Mouse (Mus musculus) stomach, postnatal 0 days (tissue): ENCODE measurements around the gene Paxbp1. TPM values are rescaled to one million over a fixed set of nuclear protein-coding genes. Genes with fewer than 3 reads are reported as not detected.

Experiments used
- ATAC-seq: fragments of 200-750 bp; cut with Nextera tagmentation; 2 replicates; pipeline ENCODE4 v1.8.0; 2017; ENCODE audit not compliant: low FRiP score, low TSS enrichment
- DNase-seq: peaks from one replicate; pipeline ENCODE4 v3.0.0-alpha.2; 2016; ENCODE audit warnings: low spot score
- H3K27ac ChIP-seq: fragments of 300-500 bp; sonication (generic); replicated peaks from 2 replicates; pipeline ENCODE4 v1.5.1; 2014; ENCODE audit warnings: mild to moderate bottlenecking, control low read depth
- H3K27me3 ChIP-seq: fragments of 300-500 bp; sonication (generic); 2 replicates; pipeline ENCODE4 v1.6.1; 2014; ENCODE audit warnings: low read length; ENCODE audit not compliant: control insufficient read depth, insufficient read depth
- H3K36me3 ChIP-seq: fragments of 300-500 bp; sonication (generic); 2 replicates; pipeline ENCODE4 v1.6.1; 2014; ENCODE audit warnings: low read length, mixed read lengths; ENCODE audit not compliant: control insufficient read depth, insufficient read depth
- H3K4me1 ChIP-seq: fragments of 300-500 bp; sonication (generic); replicated peaks from 2 replicates; pipeline ENCODE4 v1.6.1; 2014; ENCODE audit warnings: antibody characterized with exemption; ENCODE audit not compliant: control insufficient read depth, insufficient read depth
- H3K4me2 ChIP-seq: fragments of 300-500 bp; sonication (generic); replicated peaks from 2 replicates; pipeline ENCODE4 v1.6.1; 2014; ENCODE audit warnings: low read depth, mild to moderate bottlenecking, control low read depth, moderate library complexity
- H3K4me3 ChIP-seq: fragments of 300-500 bp; sonication (generic); 2 replicates; pipeline ENCODE4 v1.5.1; 2014; ENCODE audit warnings: low read depth, low read length, control low read depth
- H3K9ac ChIP-seq: fragments of 300-500 bp; sonication (generic); 2 replicates; pipeline ENCODE4 v1.6.1; 2014; ENCODE audit warnings: mild to moderate bottlenecking, low read length, control low read depth, mixed read lengths
- H3K9me3 ChIP-seq: fragments of 300-500 bp; sonication (generic); 2 replicates; pipeline ENCODE4 v1.6.1; 2016; ENCODE audit warnings: low read length; ENCODE audit not compliant: control insufficient read depth
- CTCF ChIP-seq: IDR thresholded peaks from 2 replicates; pipeline ENCODE4 v1.5.1; 2016; ENCODE audit warnings: antibody characterized with exemption, low read depth, mild to moderate bottlenecking, moderate library complexity
- EP300 ChIP-seq: optimal IDR thresholded peaks from 2 replicates; pipeline ENCODE3; 2016; ENCODE audit warnings: antibody characterized with exemption
- WGBS: fragments of 180-500 bp; shearing (Covaris S2); extraction: QIAGEN DNeasy Blood & Tissue Kit; methylation state at CpG from one replicate; pipeline ENCODE4 v1.1.7; 2014; 5-methylcytosine and 5-hydroxymethylcytosine counted together
- polyA plus RNA-seq: library from polyadenylated mRNA; unstranded; fragments of >200 nt; fragmentation: Nextera tagmentation; extraction: Ambion mirVana; gene quantifications from 2 replicates; pipeline ENCODE4 v1.2.1, GENCODE M21; 2015

Paxbp1 gene
- polyA plus RNA-seq, 1 experiment from 2014 or later, result 15.0 TPM

- H3K27ac ChIP-seq, result no peak overlapping the region
- H3K27me3 ChIP-seq, result no peaks in the 10 kb centered on the region
- no peak overlapping the region for H3K9ac ChIP-seq
- no peaks in the 10 kb centered on the region for H3K9me3 ChIP-seq
- H3K4me2 ChIP-seq, result no peak overlapping the region
- 86% methylated on average over 10 of the region's 10 CpGs for WGBS
- TF ChIP-seq CTCF (no peak), EP300 (no peak)
- DNase-seq (no peak), ATAC-seq (no peak)
- H3K4me3 ChIP-seq, result no peak overlapping the region
- H3K4me1 ChIP-seq, result no peaks in the 10 kb centered on the region
- H3K36me3 ChIP-seq, result peaks cover 29% of the 10 kb centered on the region
These were observed 23.4 kb downstream of the Paxbp1 start for GRCm38 (mm10) chr16:91020842-91021483.

GRCm38 (mm10) chr16:91019476-91019875 lies 24.9 kb downstream of the Paxbp1 start:
- no peak overlapping the region for H3K4me2 ChIP-seq
- no peak overlapping the region for H3K9ac ChIP-seq
- TF ChIP-seq CTCF (no peak), EP300 (no peak)
- H3K27ac ChIP-seq, result no peak overlapping the region
- 89% methylated on average over 4 of the region's 4 CpGs for WGBS
- H3K9me3 ChIP-seq, result no peaks in the 10 kb centered on the region
- peaks cover 24% of the 10 kb centered on the region for H3K36me3 ChIP-seq
- H3K4me3 ChIP-seq, result no peak overlapping the region
- H3K27me3 ChIP-seq, result no peaks in the 10 kb centered on the region
- no peak for DNase-seq
- no peak for ATAC-seq
- no peaks in the 10 kb centered on the region for H3K4me1 ChIP-seq

- peaks cover 8% of the 10 kb centered on the region for H3K36me3 ChIP-seq
- no peak overlapping the region for H3K4me2 ChIP-seq
- H3K4me1 ChIP-seq, result no peaks in the 10 kb centered on the region
- TF ChIP-seq CTCF (no peak), EP300 (no peak)
- H3K9ac ChIP-seq, result no peak overlapping the region
- no peak for ATAC-seq
- H3K9me3 ChIP-seq, result no peaks in the 10 kb centered on the region
- H3K27me3 ChIP-seq, result no peaks in the 10 kb centered on the region
- DNase-seq, result no peak
- H3K27ac ChIP-seq, result no peak overlapping the region
- H3K4me3 ChIP-seq, result no peak overlapping the region
- 80% methylated on average over 4 of the region's 4 CpGs for WGBS
These were observed 28.6 kb downstream of the Paxbp1 start for GRCm38 (mm10) chr16:91015761-91016160.

GRCm38 (mm10) chr16:91011847-91012246 lies 32.5 kb downstream of the Paxbp1 start:
- Histone ChIP-seq H3K9me3 (no peaks in the 10 kb centered on the region), H3K4me3 (peak overlapping the region; percentile 87), H3K9ac (peak overlapping the region; percentile 75; the same call in 1 of the 2 replicates), H3K27ac (peak overlapping the region; percentile 92), H3K36me3 (no peaks in the 10 kb centered on the region), H3K4me1 (no peaks in the 10 kb centered on the region), H3K27me3 (no peaks in the 10 kb centered on the region), H3K4me2 (peak overlapping the region; percentile 71)
- WGBS, result 22% methylated on average over 3 of the region's 3 CpGs
- TF ChIP-seq EP300 (no peak), CTCF (no peak)
- DNase-seq (no peak), ATAC-seq (no peak)

GRCm38 (mm10) chr16:91011021-91011683 lies 33.2 kb downstream of the Paxbp1 start, which contains the start of gene Synj1:
TSS of gene Synj1 (minus strand) at chr16:91011308.
- Histone ChIP-seq H3K4me2 (peak within 1 kb of the TSS; percentile 88), H3K9me3 (no peaks in the 10 kb centered on the region), H3K9ac (peak within 1 kb of the TSS; percentile 84), H3K36me3 (no peaks in the 10 kb centered on the region; the same call in 1 of the 2 replicates), H3K27ac (peak within 1 kb of the TSS; percentile 92), H3K27me3 (no peaks in the 10 kb centered on the region), H3K4me1 (no peaks in the 10 kb centered on the region), H3K4me3 (peak within 1 kb of the TSS; percentile 87)
- TF ChIP-seq CTCF (peak; percentile 38), EP300 (no peak)
- under 1% methylated on average over 60 of the region's 66 CpGs for WGBS
- ATAC-seq (peak; percentile 98), DNase-seq (peak; percentile 94)

GRCm38 (mm10) chr16:91010581-91011020 lies 33.7 kb downstream of the Paxbp1 start:
- under 1% methylated on average over 38 of the region's 42 CpGs for WGBS
- DNase-seq (no peak), ATAC-seq (peak; percentile 61)
- TF ChIP-seq CTCF, result no peak
- no peak for TF ChIP-seq EP300
- H3K27me3 ChIP-seq, result no peaks in the 10 kb centered on the region
- H3K27ac ChIP-seq, result peak overlapping the region; percentile 90
- H3K9me3 ChIP-seq, result no peaks in the 10 kb centered on the region
- peak overlapping the region; percentile 88 for H3K4me2 ChIP-seq
- H3K4me3 ChIP-seq, result peak overlapping the region; percentile 87
- H3K36me3 ChIP-seq, result no peaks in the 10 kb centered on the region; the same call in 1 of the 2 replicates
- H3K9ac ChIP-seq, result peak overlapping the region; percentile 84
- no peaks in the 10 kb centered on the region for H3K4me1 ChIP-seq
